Mouse (Mus musculus) lung, adult 2 months (tissue): ENCODE results near the gene Rbm44.

Experiments
- CTCF ChIP-seq: fragments of 200-500 bp; IDR thresholded peaks from 2 replicates; pipeline ENCODE4 v1.5.1; 2011; ENCODE audit warnings: mild to moderate bottlenecking, low read length, control low read depth; ENCODE audit not compliant: insufficient read depth
- POLR2A ChIP-seq: fragments of 200-500 bp; IDR thresholded peaks from 2 replicates; pipeline ENCODE4 v1.6.1; 2011; ENCODE audit warnings: low read depth, mild to moderate bottlenecking, control low read depth, low read length, borderline replicate concordance; ENCODE audit errors: extremely low read depth

- TF ChIP-seq CTCF (no peak), POLR2A (no peak)
Observed at GRCm38 (mm10) chr1:91179533-91180173, 34.8 kb downstream of the Rbm44 start, which contains the start of gene Ramp1.
